Mouse (Mus musculus) thymus, adult 2 months (tissue): ENCODE results near the gene Trim71.

Experiments used
- CTCF ChIP-seq: fragments of 200-500 bp; IDR thresholded peaks from 2 replicates; pipeline ENCODE4 v1.5.1; 2012; ENCODE audit warnings: mild to moderate bottlenecking, control low read depth, low read length, moderate library complexity, borderline replicate concordance; ENCODE audit not compliant: control insufficient read depth, poor library complexity, insufficient read depth; ENCODE audit errors: extremely low read depth
- POLR2A ChIP-seq: fragments of 200-500 bp; IDR thresholded peaks from 2 replicates; pipeline ENCODE4 v1.6.1; 2012; ENCODE audit warnings: mild to moderate bottlenecking, low read length, control low read depth, moderate library complexity; ENCODE audit not compliant: control insufficient read depth, poor library complexity, insufficient read depth; ENCODE audit errors: extremely low read depth

DNA sequence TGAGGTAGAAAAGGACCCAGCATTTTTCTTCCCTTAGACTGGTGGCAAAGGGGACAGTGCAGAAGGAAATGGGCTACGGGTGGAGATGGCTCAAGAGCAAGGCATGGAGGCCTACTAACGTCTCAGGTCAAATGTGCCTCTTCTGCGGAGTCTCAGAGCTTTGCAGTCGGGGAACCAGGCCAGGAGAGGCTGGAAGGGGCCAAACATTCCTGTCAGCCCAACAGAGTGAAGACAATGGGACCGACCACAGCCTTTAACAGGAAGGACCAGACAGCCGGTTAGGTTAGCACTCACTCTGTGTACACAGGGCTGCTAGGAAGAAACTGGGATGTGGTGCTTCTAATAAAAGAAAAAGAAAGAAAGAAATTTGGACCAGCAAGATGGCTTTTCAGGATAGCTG is 14.1 kb downstream of the Trim71 start:
- TF ChIP-seq POLR2A (no peak), CTCF (no peak)
